Mouse (Mus musculus) thymus, postnatal 10 days (tissue): ENCODE measurements at regions not wholly inside any gene's neighbourhood (a gene's known extent, or its start where the extent isn't known, plus 50 kb on each side); places are given as distances from the start of the nearest gene placed in this dataset.

Experiments used
- DNase-seq, 2 experiments: peaks; one replicate each; pipeline ENCODE4 v3.0.0; 2021; ENCODE audit warnings: low spot score in 2 of 2

DNA sequence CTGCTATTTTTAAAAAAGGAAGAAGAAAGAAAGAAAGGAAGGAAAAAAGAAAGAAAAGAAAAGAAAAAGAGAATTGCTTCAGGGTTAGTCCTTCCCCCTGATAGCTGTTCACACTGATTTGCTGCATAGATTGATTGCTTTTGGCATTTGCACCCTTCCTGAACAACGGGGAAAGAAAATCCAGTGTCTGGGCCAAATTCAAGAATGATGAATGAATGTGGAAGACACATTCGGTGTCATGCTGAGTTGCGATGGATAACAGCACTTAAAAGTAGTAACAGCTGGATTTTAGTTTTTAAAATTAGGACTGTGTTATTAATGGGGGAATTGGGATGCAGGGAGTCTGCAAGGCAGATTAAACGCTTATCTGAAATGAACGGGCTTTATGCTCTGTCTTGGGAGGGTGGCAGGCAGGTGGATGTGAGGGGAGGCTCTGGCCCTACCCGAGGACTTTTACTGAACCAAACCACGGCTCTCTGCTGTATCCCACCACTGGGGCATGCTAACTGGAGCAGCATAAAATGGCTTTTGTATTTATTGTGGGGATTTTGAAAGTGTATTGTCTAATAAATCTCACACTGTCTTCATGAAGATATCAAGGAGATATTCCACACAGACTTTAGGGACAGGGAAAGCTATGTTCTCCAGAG lies 114.4 kb downstream of the Lca5 start:
- DNase-seq = no peak

DNA sequence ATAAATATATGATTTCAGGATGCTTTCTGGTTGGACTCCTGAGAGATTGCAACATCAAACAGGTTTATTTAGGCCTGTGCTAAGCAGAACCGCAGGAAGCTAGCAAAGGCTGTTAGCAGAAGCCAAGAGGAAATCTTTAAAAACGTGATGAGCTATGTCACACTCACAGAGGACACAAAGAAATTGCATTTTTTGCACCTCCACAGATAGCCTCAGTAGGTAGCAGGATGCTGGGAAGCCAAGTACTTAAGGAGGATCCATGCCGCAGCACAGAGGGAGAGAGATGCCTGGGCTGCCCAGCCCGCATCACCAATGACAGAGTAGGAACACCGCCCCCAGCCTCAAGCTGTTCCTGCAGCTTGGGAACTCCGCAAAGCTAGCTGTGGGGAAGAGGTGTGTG lies 115.0 kb downstream of the Lca5 start:
- DNase-seq = no peak

DNA sequence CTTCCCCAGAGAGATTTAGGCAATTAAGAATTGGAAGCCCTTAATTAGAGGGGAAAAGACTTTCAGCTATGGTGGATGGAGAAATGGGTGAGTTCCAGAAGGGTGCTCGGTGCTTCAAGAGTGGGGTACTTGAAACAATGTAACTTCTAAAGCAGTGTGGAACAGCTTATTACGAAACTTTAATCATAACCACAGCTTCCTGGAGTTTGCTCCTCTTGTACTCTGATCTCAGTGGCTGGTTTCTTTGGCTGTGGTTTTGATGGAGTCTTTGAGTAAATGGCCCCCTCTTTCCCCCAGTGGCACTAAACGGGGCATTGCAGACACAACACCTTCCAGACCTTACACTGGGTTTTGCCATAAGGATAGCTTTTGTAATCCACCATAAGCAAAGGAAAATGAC lies 116.6 kb downstream of the Lca5 start:
- no peak for DNase-seq

DNA sequence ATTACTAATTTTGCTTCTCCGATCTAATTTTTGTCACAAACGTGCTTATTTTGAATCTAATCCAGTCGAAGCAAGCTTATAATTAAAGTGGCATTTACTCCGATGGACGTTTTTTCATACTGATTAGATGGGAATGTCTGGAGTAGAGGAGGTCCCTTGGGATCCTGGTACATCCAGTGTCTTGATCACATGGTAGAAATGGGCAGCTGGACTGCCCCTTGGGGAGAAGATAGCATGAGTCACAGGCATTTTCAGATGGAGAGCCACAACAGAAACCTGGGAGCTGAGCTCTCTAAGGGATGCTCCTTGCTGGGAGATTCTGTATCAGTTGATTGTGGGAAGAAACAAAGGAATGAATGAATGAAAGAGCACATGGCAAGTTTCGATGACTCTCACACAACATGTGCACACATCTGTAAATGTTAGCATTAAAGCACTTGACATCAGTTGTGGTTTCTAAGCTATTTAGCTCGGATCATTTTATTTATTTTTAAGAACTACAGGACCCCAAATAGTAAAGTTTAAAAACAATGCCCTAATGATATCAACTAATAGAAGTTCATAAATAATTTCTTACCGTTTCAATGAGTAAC lies 117.8 kb downstream of the Lca5 start:
- no peak for DNase-seq

DNA sequence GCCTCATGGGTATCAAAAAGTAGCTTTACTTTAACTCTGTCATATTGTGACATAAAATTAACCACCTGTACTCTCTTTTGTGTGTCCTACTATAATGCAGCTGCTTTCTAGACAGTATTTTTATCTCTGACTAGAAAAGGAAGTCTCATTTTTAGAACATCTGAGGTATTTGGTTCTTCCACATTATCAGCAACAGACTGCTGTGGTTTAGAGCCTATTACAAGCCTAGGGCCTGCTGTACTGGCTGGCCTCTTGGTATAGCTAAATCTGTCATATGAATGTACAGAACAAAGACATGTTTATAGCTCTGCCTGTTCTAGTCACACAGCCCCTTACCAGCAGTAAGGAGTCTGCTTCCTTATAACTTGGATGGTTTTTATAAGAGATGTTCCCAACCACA lies 119.1 kb downstream of the Lca5 start:
- DNase-seq = no peak

DNA sequence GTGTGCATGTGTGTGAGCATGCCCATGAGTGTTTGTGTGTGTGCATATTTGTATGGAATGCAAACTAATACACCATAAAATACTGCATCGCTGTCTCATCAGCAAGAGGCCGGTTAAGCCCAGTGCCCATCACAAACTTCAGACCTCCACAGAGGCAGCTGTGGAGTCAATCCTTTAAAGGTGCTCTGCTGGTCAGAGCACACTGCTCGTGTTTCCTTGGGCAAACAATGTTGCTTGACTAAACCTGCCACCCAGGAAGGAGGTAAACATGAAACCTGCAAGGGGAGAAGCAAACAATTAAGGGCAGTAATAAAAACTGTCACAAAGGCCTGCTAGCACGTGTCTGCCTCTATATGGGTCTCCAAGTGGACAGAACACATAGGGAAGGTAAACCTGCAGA lies 120.1 kb downstream of the Lca5 start:
- no peak for DNase-seq

DNA sequence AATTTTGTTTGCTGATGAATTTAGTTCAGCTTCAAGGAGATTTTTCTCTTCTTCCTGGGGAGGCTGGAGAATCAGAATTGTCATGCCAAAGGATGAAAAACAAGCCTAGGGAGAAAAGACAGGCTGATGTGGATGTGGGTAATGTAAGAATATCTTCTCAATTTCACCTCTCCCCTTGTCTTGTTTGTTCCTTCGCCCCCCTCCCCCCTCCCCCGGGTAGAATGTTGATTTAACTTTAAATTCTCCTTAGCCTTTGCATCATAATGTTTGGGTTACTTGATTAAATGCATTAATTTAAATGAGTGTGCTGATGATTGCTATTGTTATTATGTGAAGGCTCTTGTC lies 124.1 kb downstream of the Lca5 start:
- no peak for DNase-seq

DNA sequence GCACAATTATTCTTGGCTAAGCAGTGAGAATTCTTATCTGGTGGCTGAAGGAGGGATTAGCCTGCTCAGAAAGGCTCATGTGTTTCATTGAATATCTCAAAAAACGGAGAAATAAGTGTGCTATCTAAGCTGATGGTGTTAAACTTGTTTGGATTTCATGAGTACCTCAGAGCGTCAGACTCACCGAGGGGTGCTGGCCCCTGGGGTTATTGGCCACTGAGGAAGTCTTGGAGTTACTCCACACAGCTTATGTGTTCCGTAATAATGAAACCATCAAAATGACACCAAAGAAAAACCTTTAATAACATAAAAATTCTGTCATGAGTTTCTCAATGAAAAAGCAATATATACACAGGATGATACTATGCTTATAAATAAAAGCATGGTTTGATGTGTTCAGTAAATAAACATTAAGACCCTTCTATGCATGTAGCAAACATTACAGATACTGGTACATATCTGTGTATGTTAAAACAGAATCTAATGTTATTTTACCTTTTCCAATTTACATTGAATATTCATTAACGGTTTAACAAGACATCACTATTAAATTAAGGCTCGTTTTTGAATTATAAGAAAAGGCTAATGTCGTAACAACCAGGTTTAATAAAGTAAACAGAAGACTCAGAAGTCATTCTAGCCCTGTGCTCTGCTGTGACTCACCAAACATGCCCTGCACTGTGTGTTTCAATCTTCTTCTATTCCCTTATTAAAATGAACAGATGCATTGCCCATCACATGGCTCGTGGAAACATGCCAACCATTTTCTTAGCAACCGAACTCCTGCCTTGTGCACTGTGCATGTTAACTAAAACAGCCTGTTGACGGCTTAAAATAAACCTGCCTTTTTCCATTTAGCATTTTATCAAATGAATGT lies 124.7 kb downstream of the Lca5 start:
- no peak for DNase-seq

DNA sequence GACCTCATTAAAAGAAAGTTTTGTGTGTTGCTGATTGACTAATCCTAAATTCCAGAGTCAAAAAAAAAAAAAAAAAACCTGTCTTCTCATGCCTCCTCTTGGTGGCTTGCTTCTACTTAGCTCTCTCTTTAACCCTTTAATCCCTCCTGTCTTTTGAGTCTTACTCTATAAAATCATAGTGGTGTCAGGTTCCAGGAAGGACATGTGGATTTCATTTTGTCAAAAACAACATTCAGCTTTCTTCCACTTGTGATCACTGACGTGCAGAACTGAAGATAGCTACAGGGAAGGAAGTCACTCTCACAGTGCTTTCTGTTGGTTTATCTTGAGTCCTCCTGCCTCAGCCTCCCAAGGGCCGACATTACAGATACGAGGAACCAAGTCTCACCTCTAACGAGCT lies 132.2 kb downstream of the Lca5 start:
- no peak for DNase-seq

DNA sequence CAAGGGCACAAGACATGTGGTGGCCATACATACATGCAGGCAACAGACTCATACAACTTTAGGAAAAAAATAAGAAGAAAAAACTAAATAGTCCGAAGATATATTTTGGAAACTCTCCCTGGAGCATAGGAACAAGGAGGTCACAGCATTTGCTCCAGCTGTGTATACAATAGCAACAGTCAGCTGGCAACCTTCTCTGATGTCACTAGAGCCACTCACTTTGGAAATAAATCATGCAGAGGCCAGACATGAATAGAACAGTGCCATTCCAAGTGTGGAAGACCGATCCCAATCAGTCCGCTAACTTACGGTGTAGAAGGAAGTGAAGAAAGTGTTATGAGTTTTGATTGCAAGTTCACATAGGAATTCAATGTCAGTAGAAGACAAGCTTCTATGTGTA lies 132.8 kb downstream of the Lca5 start:
- DNase-seq = no peak

DNA sequence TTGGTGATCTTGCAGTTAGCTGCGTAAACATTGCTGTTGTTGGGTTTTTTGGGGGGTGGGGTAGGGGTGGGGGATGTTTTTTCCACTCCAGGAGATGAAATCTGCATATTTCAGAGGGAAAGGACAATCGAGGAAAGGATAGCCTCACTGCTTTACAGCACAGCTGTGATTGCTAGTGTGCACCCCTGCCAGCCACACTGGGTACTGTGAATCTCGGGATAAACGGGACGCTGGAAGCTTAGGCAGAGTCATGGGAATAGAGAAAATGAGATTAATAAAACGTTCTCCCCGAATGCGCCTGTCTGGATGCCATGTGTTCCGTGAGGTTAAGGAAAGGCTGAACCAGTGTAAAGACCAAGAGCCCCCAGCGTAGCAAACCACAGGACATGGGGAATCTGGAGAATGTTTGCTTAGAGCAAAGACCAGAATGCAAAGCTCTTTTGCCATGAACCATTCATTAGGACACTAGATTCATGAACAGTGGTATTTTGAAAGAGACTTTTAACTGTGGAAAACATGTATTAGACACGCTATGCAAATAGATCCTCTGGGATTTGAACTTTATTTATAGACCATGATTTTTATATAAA lies 133.5 kb downstream of the Lca5 start:
- no peak for DNase-seq

DNA sequence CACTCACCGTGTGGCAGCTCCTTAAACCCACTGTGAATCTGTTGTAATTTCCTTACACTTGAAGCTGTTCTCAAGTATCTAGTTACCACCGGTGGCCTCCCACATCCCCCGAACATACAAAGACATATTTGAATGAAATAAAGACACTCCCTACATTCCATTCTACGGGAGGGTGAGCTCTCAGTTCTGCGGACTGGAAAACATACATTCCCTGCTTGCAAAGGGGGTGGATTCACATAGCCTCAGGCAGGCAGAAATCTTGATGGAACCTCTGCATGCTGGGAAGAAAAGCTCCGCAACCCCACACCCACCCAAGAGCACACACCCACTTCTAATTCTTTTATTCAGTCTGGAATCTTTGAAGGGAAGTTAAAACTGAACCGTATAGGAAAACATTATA lies 136.0 kb downstream of the Lca5 start:
- DNase-seq = no peak

DNA sequence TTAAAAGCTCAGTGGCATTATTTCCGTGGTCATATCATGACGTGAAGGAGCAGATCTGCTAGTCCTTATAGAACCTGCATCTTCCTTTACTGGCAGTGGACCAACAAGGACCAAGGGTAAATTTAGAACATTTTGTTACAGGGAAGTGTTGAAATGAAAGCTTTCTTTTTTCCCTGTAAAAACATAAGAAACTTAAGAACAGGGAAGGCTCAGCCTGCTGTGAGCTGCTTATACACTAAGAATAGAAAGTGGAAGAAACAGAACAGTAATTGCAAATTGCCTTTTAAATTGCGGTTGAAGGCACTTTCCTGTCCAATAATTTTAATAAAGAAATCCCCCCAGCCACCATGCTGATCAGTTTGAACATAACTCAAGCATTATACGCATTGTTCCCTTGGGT lies 140.4 kb downstream of the Lca5 start:
- no peak for DNase-seq

DNA sequence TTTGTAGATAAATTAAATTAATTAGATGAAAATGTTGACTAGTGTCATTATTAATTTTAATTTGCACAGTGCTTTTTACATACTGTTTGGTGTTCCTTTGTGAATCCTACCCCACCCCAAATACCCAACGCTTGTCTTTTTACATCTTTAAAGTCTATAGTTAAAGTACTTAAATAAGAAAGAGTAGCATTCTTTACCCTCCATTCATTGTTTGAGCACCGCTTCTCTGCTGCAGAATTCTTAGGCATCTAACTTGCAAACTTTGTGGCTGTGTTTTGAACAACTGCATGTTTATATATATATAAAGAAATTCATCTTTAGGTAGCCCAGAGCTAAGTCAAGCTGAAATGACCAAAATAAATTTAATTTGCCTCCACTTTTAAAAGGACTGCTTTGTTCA lies 140.9 kb downstream of the Lca5 start:
- DNase-seq = no peak

DNA sequence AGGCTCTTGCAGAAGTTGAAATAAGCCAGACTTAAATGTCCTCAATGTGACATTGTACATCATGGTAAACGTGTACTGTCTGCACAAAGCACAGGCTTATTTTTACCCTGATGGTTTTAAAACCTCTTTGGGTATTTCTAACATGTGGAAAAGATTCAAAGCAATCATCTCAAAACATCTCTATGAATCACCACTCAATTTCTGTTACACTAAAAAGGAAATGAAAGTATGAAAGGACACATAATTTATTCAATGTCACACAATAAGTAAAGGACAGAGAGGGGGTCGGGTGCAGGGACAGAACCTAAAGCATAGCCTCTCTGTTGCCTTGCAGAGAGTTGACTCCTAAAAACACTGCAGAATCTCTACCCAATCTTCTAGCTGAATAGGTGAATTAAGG lies 141.3 kb downstream of the Lca5 start:
- DNase-seq = no peak

DNA sequence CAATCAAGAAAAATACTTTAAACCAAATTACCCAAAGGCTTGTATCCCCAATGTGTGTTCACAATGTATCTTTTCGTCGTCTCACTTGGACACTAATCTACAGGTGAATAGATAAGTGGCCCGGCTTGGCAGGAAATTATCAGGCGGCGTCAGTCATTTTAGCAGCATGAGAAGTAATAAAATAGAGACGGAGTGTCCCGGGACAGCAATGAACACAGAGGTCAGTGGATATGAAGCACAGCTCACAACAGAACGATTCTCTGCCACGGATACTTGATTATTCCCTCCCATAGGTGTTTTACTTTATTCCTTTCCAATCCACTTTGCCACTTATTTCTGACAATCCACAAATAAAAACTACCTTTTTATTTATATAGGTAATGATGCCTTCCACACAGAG lies 145.5 kb downstream of the Lca5 start:
- no peak for DNase-seq

DNA sequence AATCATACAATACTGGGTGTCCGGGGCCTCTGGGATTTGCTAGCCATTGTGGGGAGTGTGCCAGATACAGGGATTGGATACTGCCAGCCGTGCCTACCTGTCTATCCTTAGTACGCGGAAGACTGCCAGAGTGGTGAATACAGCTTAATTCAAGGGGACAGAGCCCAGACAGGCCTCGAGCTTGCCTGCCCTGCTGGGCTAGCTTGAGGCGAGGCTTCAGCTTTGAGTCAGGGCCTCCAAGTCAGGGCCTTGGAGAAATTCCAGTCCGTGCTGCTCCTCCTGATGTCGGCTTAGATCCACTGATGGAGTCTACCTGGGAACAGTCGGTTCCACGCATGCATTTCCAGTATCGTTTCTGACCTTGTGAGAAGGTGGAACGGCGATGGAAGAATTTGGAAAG lies 146.5 kb downstream of the Lca5 start:
- no peak for DNase-seq

DNA sequence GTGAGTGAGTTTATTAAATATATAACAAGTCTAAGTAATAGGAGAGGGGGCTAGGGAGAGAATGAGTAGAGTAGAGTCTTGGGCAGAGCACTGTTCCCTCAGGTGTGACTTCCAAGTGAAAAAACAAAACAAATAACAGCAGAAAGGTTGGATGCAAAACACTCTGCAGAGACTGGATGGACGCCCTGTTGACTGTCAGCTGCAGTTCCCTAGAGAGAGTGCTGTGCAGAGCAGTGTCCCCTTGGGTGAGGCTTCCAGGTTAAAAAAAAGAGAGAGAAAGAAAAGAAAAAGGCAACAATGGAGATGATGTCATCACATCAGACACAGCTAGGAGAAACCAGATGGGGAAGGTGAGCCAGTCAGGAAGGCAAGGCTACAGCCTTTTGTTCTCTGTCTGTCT lies 137.6 kb upstream of the Hmgn3 start:
- DNase-seq = no peak

DNA sequence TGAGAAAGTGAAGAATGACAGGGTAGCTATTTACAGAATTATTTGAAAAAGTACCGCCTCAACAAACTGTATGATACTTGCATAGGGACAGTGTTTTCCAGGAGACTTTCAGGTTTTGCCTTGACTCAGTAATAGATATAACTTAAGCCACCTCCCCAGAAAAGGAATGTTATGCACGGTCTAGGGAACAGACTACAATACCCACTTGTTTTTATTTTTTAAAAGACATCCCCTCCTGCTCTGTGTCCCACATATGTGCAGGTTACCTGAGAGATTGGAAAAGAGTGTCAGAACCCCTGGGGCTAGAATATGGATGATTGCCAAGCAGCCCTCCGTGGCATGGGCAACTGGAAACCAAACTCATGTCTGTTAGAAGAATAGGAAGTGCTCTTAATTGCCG lies 137.2 kb upstream of the Hmgn3 start:
- no peak for DNase-seq

DNA sequence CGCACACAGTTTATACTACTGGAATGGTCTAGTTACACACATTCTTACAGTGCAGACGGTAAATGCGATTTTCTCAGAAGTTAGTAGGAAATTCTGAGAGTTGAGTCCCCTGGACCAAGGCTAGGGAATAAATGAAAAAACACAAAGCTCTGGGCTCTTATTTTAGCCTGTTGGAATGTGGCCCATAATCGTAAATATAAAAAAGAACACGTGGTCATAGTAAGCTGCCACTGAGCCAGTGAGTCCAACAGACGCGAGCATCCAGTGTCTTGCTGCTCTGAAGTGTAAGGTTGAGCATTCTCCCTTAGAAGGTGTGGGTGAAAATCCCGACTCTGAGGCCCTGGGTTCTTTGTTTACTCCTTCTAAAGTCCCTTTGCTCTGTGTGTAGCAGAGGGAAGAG lies 136.8 kb upstream of the Hmgn3 start:
- DNase-seq = no peak

DNA sequence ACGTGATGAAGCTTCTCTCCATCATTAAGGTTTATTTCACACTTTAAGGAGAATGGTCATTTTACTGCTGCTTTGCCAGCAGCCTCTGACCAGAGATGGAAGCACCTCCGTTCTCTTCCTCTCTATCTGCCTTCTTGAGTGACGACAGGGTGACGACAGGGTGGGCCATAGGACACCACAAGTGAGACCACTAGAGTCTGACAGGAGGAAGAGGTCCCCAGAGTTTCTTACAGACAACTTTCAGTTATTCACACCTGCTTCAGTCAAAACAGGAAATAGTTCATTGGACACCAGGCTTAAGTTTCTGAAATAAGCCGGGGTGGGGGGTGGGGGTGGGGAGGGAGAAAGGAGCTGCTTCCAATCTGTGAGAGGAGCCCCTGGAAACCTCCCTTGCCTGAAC lies 131.3 kb upstream of the Hmgn3 start:
- DNase-seq = peak in 1 of 2 experiments; percentile 13

DNA sequence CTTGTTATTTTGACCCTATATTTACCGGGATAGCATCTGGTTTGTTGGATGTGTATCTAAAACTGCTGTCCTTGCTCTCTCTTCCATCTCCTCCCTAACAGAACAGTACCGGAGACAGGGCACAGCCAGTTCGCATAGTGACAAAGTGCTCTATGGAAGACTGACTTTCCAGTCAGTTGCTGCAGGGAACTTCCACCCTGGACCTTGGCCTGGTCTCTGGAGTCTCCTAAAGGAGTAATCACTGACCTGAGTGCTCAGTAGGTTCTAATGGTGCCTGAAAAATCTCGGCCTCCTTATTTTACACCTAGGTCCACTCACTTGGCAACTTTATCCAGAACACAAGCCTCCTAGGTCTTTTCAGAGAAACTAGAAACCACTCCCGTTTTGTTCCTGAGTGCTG lies 130.9 kb upstream of the Hmgn3 start:
- DNase-seq = no peak

DNA sequence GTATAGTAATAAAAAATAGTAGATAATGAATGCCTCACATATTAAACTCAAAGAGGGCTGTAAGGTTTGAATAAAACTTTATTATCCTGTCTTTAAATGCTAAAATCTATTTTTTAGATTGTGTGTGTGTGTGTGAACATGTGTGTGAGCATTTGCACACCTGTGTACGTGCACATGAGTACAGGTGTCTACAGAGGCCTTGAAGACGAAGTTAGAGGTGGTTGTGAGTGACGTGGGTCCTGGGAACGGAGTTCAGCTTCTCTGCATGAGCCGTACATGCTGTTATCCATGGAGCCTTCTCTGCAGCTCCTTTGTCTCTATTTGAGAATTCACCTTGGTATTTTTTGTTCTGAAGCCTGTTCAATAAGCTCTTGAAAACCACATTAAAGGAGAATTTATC lies 129.8 kb upstream of the Hmgn3 start:
- no peak for DNase-seq
